Mouse (Mus musculus): Measurements from ENCODE around the gene Uox.

DNA sequence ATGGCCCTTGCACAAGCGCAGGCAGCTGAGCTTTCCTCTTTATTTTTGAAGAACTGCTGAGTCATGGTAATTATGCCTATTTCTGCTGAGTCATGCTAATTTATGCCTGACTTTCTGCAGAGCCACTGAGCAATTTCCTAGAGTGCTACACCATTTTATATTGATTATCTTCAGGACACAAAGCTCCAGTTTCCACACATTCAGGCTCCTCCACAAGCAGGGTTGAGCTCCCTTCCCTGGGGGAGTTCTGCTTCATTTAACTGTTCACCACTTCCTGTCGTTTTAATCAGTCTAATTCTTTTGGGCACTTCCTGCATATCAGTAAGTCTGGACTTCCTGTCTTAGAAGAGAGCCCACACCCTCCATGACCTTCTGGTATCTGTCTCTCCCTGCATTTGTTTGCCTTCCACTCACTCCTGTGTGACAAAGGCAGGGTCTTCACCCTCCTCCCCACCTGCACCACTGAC, 84.9 kb downstream of the Uox start:
- TF ChIP-seq MYOG (IDR thresholded peaks at IDR 0.05; ENCODE audit: control insufficient read depth in 1 of 3, insufficient read depth in 1 of 3, insufficient read length in 2 of 3, low read depth in 2 of 3) (no peak), POLR2A (IDR thresholded peaks at IDR 0.05; ENCODE audit: insufficient read length, low read depth) (no peak), MYOD1 (IDR thresholded peaks at IDR 0.05; ENCODE audit: control insufficient read depth in 1 of 3, insufficient read length in 2 of 3, low read depth in 2 of 3) (no peak), E2F4 (IDR thresholded peaks at IDR 0.05; ENCODE audit: insufficient read depth) (no peak), MAX (IDR thresholded peaks at IDR 0.05; ENCODE audit: low read depth) (no peak), SRF (IDR thresholded peaks at IDR 0.05; ENCODE audit: control insufficient read depth, insufficient read length, low read depth) (no peak)
